Mouse (Mus musculus) kidney, embryonic 14.5 days (tissue): ENCODE results near the gene Slco1a5. TPM values are rescaled to one million over a fixed set of nuclear protein-coding genes. Genes with fewer than 3 reads are reported as not detected.

Experiments used
- ATAC-seq: fragments of 200-750 bp; cut with Nextera tagmentation; 2 replicates; pipeline ENCODE4 v1.8.0; 2017; ENCODE audit warnings: moderate number of reproducible peaks, mild to moderate bottlenecking, moderate TSS enrichment, moderate library complexity; ENCODE audit not compliant: low FRiP score, low TSS enrichment
- H3K27ac ChIP-seq: fragments of 300-500 bp; sonication (generic); 2 replicates; pipeline ENCODE4 v1.5.1; 2014; ENCODE audit warnings: low read depth, mild to moderate bottlenecking, low read length, moderate library complexity, mixed read lengths
- H3K27me3 ChIP-seq: fragments of 300-500 bp; sonication (generic); 2 replicates; pipeline ENCODE4 v1.6.1; 2014; ENCODE audit warnings: mild to moderate bottlenecking, low read length; ENCODE audit not compliant: control insufficient read depth, insufficient read depth
- H3K36me3 ChIP-seq: fragments of 300-500 bp; sonication (generic); 2 replicates; pipeline ENCODE4 v1.6.1; 2014; ENCODE audit warnings: low read length, mixed read lengths; ENCODE audit not compliant: control insufficient read depth, insufficient read depth
- H3K4me1 ChIP-seq: fragments of 300-500 bp; sonication (generic); 2 replicates; pipeline ENCODE4 v1.6.1; 2014; ENCODE audit warnings: low read length, mixed read lengths; ENCODE audit not compliant: control insufficient read depth, insufficient read depth
- H3K4me2 ChIP-seq: fragments of 300-500 bp; sonication (generic); replicated peaks from 2 replicates; pipeline ENCODE4 v1.6.1; 2014; ENCODE audit warnings: low read depth, mild to moderate bottlenecking, low read length
- H3K4me3 ChIP-seq: fragments of 300-500 bp; sonication (generic); 2 replicates; pipeline ENCODE4 v1.5.1; 2014; ENCODE audit warnings: mild to moderate bottlenecking, low read length
- H3K9ac ChIP-seq: fragments of 300-500 bp; sonication (generic); 2 replicates; pipeline ENCODE4 v1.6.1; 2014; ENCODE audit warnings: low read depth, mild to moderate bottlenecking, low read length, moderate library complexity
- H3K9me3 ChIP-seq: fragments of 300-500 bp; sonication (generic); 2 replicates; pipeline ENCODE4 v1.6.1; 2016; ENCODE audit warnings: low read length; ENCODE audit not compliant: control insufficient read depth
- WGBS: fragments of 180-500 bp; shearing (Covaris S2); extraction: QIAGEN DNeasy Blood & Tissue Kit; methylation state at CpG from one replicate; pipeline ENCODE4 v1.1.7; 2014; 5-methylcytosine and 5-hydroxymethylcytosine counted together
- polyA plus RNA-seq: library from polyadenylated mRNA; unstranded; fragments of >200 nt; fragmentation: Nextera tagmentation; extraction: Ambion mirVana; gene quantifications from 2 replicates; pipeline ENCODE4 v1.2.1, GENCODE M21; 2014

Slco1a5 gene
- polyA plus RNA-seq, 1 experiment from 2014 or later: 0.12 TPM

GRCm38 (mm10) chr6:142220138-142220537 lies 102.6 kb downstream of the Slco1a5 start:
- H3K4me3 ChIP-seq: no peak overlapping the region
- ATAC-seq: no peak

GRCm38 (mm10) chr6:142211821-142212220 lies 111.0 kb downstream of the Slco1a5 start:
- Histone ChIP-seq H3K4me2 (no peak overlapping the region), H3K36me3 (no peaks in the 10 kb centered on the region), H3K4me3 (no peak overlapping the region), H3K9me3 (no peaks in the 10 kb centered on the region), H3K27ac (no peak overlapping the region), H3K27me3 (no peaks in the 10 kb centered on the region), H3K4me1 (no peaks in the 10 kb centered on the region), H3K9ac (no peak overlapping the region)
- no peak for ATAC-seq

More at GRCm38 (mm10) chr6:142220138-142220537, 102.6 kb downstream of the Slco1a5 start:
- Histone ChIP-seq H3K9ac (no peak overlapping the region), H3K4me1 (no peaks in the 10 kb centered on the region), H3K9me3 (no peaks in the 10 kb centered on the region), H3K4me2 (no peak overlapping the region), H3K27me3 (no peaks in the 10 kb centered on the region), H3K36me3 (no peaks in the 10 kb centered on the region), H3K27ac (no peak overlapping the region)

GRCm38 (mm10) chr6:142209749-142210148 lies 113.0 kb downstream of the Slco1a5 start:
- H3K9ac ChIP-seq: no peak overlapping the region
- H3K4me1 ChIP-seq: no peaks in the 10 kb centered on the region
- ATAC-seq: no peak
- no peak overlapping the region for H3K4me2 ChIP-seq
- no peaks in the 10 kb centered on the region for H3K36me3 ChIP-seq
- no peak overlapping the region for H3K27ac ChIP-seq
- H3K4me3 ChIP-seq: no peak overlapping the region
- H3K9me3 ChIP-seq: no peaks in the 10 kb centered on the region
- no peaks in the 10 kb centered on the region for H3K27me3 ChIP-seq

- 91% methylated on average over 4 of the region's 4 CpGs for WGBS
- H3K36me3 ChIP-seq: no peaks in the 10 kb centered on the region
- ATAC-seq: no peak
- H3K4me3 ChIP-seq: no peak within 1 kb of the TSS
- H3K9me3 ChIP-seq: no peaks in the 10 kb centered on the region
- no peaks in the 10 kb centered on the region for H3K4me1 ChIP-seq
- no peak within 1 kb of the TSS for H3K27ac ChIP-seq
- H3K4me2 ChIP-seq: no peak within 1 kb of the TSS
- no peak within 1 kb of the TSS for H3K9ac ChIP-seq
- no peaks in the 10 kb centered on the region for H3K27me3 ChIP-seq
Measured at GRCm38 (mm10) chr6:142208421-142208820, 114.4 kb downstream of the Slco1a5 start, which contains the start of gene Slco1a6. Slco1a6 (minus strand) TSS chr6:142208521.

- no peaks in the 10 kb centered on the region for H3K4me1 ChIP-seq
- H3K36me3 ChIP-seq: no peaks in the 10 kb centered on the region
- H3K4me2 ChIP-seq: no peak overlapping the region
- no peaks in the 10 kb centered on the region for H3K27me3 ChIP-seq
- no peak overlapping the region for H3K27ac ChIP-seq
- H3K9me3 ChIP-seq: 0 out of 2 replicates have a peak, but pooled peaks cover 5% of the 10 kb centered on the region
- H3K4me3 ChIP-seq: no peak overlapping the region
- H3K9ac ChIP-seq: no peak overlapping the region
- no peak for ATAC-seq
Measured at GRCm38 (mm10) chr6:142200524-142200923, 122.3 kb downstream of the Slco1a5 start.

GRCm38 (mm10) chr6:142194245-142194644 lies 128.5 kb downstream of the Slco1a5 start:
- WGBS: 90% methylated on average over 8 of the region's 8 CpGs
- Histone ChIP-seq H3K9me3 (no peaks in the 10 kb centered on the region), H3K36me3 (no peaks in the 10 kb centered on the region), H3K27me3 (no peaks in the 10 kb centered on the region), H3K9ac (no peak overlapping the region), H3K4me3 (no peak overlapping the region), H3K4me1 (no peaks in the 10 kb centered on the region), H3K4me2 (no peak overlapping the region), H3K27ac (no peak overlapping the region)
- no peak for ATAC-seq

GRCm38 (mm10) chr6:142191962-142192361 lies 130.8 kb downstream of the Slco1a5 start:
- no peak overlapping the region for H3K27ac ChIP-seq
- H3K27me3 ChIP-seq: no peaks in the 10 kb centered on the region
- no peak for ATAC-seq
- no peaks in the 10 kb centered on the region for H3K36me3 ChIP-seq
- H3K9ac ChIP-seq: no peak overlapping the region
- H3K4me3 ChIP-seq: no peak overlapping the region
- H3K9me3 ChIP-seq: no peaks in the 10 kb centered on the region
- H3K4me1 ChIP-seq: no peaks in the 10 kb centered on the region
- H3K4me2 ChIP-seq: no peak overlapping the region
- WGBS: 72% methylated on average over 1 of the region's 1 CpGs

GRCm38 (mm10) chr6:142187426-142187825 lies 135.4 kb downstream of the Slco1a5 start:
- Histone ChIP-seq H3K36me3 (no peaks in the 10 kb centered on the region), H3K27ac (no peak overlapping the region), H3K9me3 (no peaks in the 10 kb centered on the region), H3K9ac (no peak overlapping the region), H3K4me2 (no peak overlapping the region), H3K4me3 (no peak overlapping the region), H3K27me3 (no peaks in the 10 kb centered on the region), H3K4me1 (no peaks in the 10 kb centered on the region)
- ATAC-seq: no peak
- WGBS: 96% methylated on average over 3 of the region's 3 CpGs

- Histone ChIP-seq H3K4me2 (no peak overlapping the region), H3K27me3 (no peaks in the 10 kb centered on the region), H3K4me3 (no peak overlapping the region), H3K9me3 (no peaks in the 10 kb centered on the region), H3K27ac (no peak overlapping the region), H3K36me3 (no peaks in the 10 kb centered on the region), H3K4me1 (no peaks in the 10 kb centered on the region), H3K9ac (no peak overlapping the region)
- 75% methylated on average over 2 of the region's 2 CpGs for WGBS
- no peak for ATAC-seq
Measured at GRCm38 (mm10) chr6:142185868-142186415, 136.8 kb downstream of the Slco1a5 start.
